22 mouse cellular contexts compared by ENCODE assay signal in genomic region chr2:84941795-84942194, GRCm38 (mm10). TPM values are rescaled to one million over a fixed set of nuclear protein-coding genes. Genes with fewer than 3 reads are reported as not detected.
"Had no signal": no experiment of that assay in that cellular context is flagged by ENCODE, and none has a peak within 500 bp of the region (broad histone marks: within the 10 kb centered on the region; RNA-seq: fewer than 3 reads in every experiment).

No protein-coding gene starts in this region.

- H3K27me3 ChIP-seq: limb, embryonic 15.5 days; neural tube, embryonic 12.5 days had no signal

- H3K4me1 ChIP-seq: neural tube, embryonic 12.5 days had no signal

- H3K4me3 ChIP-seq: left cerebral cortex, adult 2 months; limb, embryonic 15.5 days; midbrain, embryonic 10.5 days; myocyte; neural tube, embryonic 12.5 days had no signal

- H3K27ac ChIP-seq: left cerebral cortex, adult 2 months; limb, embryonic 15.5 days; midbrain, embryonic 10.5 days; neural tube, embryonic 12.5 days; stomach, postnatal 0 days had no signal

- H3K36me3 ChIP-seq: midbrain, embryonic 10.5 days; neural tube, embryonic 12.5 days had no signal

- ATAC-seq: intestine, postnatal 0 days had no signal

- H3K9ac ChIP-seq: limb, embryonic 15.5 days; lung, embryonic 14.5 days; neural tube, embryonic 12.5 days had no signal

- DNase-seq: kidney, adult 8-10 months; kidney, postnatal 25 days; lung, embryonic 14.5 days; lung, postnatal 10 days; lung, postnatal 4 days; midbrain, embryonic 14.5 days; thymus, adult 18-20 months; thymus, postnatal 14 days had no signal

- H3K9me3 ChIP-seq: limb, embryonic 15.5 days; midbrain, embryonic 10.5 days; neural tube, embryonic 12.5 days had no signal

- H3K4me2 ChIP-seq: limb, embryonic 15.5 days; lung, embryonic 14.5 days; neural tube, embryonic 12.5 days had no signal

RNA-seq across cellular contexts. Expression of gene Prg2, which starts 38.5 kb away (rescaled TPM):
- total RNA-seq: layer of hippocampus, postnatal 25 days; left cerebral cortex, adult 2 months; left cerebral cortex, postnatal 25 days had no signal
- polyA plus RNA-seq: intestine, postnatal 0 days; kidney, embryonic 16.5 days; lung, embryonic 14.5 days; midbrain, embryonic 10.5 days; midbrain, embryonic 14.5 days; myocyte had no signal

RNA-seq across cellular contexts. Expression of gene Prg3, which starts 46.2 kb away (rescaled TPM):
- total RNA-seq: layer of hippocampus, postnatal 25 days; left cerebral cortex, adult 2 months; left cerebral cortex, postnatal 25 days; neutrophil, adult 5-6 weeks had no signal
- polyA plus RNA-seq: intestine, postnatal 0 days; kidney, embryonic 16.5 days; limb, embryonic 11.5 days; limb, embryonic 15.5 days; lung, embryonic 14.5 days; midbrain, embryonic 10.5 days; midbrain, embryonic 14.5 days; myocyte; stomach, postnatal 0 days; urinary bladder, adult 2 months had no signal

RNA-seq across cellular contexts. Expression of gene Rtn4rl2, which starts 55.3 kb away (rescaled TPM):
- total RNA-seq: megakaryocyte, adult 5-6 weeks; neutrophil, adult 5-6 weeks had no signal
